Mouse (Mus musculus) brain, embryonic 14.5 days (tissue): ENCODE data around the gene H2-Ab1.

ENCODE experiments used
- CTCF ChIP-seq: fragments of 200-500 bp; IDR thresholded peaks from 2 replicates; pipeline ENCODE4 v1.5.1; 2012; ENCODE audit warnings: inconsistent platforms, mild to moderate bottlenecking, moderate library complexity, borderline replicate concordance; ENCODE audit not compliant: insufficient read depth, insufficient read length; ENCODE audit errors: extremely low read depth
- POLR2A ChIP-seq: fragments of 200-500 bp; IDR thresholded peaks from 2 replicates; pipeline ENCODE4 v1.6.1; 2012; ENCODE audit warnings: mild to moderate bottlenecking, inconsistent platforms, borderline replicate concordance; ENCODE audit not compliant: poor library complexity, insufficient read depth, insufficient read length, severe bottlenecking; ENCODE audit errors: extremely low read depth

DNA sequence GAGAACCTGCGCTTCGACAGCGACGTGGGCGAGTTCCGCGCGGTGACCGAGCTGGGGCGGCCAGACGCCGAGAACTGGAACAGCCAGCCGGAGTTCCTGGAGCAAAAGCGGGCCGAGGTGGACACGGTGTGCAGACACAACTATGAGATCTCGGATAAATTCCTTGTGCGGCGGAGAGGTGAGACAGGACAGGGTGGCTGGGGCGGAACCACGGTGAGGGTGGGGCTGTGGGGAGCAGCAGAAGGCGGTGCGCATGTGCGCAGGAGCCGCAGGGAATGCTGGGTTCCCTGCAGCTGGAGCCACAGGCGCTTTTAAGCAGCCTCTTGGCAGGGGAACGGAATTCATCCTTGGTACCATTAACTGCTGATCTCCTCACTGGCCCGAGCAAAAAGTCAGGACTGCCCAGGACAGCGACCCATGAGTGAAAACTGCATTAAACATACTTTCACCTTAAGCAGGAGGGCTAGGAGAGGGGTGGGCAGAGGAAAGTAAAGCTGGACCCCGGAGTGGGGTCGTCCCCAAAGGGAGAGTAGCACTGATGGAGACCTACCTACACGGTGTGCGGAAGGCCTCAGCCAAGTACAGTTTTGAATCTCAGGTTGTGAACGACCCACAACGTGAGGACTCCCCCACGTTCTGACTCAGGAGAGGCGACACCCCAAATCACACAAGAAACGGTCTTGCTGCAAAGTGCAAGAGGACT lies 52.3 kb downstream of the H2-Ab1 start:
- TF ChIP-seq POLR2A (peak; percentile 32; the same call in 1 of the 2 replicates), CTCF (no peak)
